Mouse (Mus musculus): ENCODE results near the gene Zfp451. TPM values are rescaled to one million over a fixed set of nuclear protein-coding genes. Genes with fewer than 3 reads are reported as not detected.
A peak's percentile ranks its signal among the peaks of the same experiment; 100 is the strongest.
"Not testable (repeated sequence)": the region's sequence is repeated elsewhere in the genome, so short reads cannot be mapped to it uniquely, and the experiment has no call there.

Gene Zfp451
- total RNA-seq, 2 experiments from 2014 or later = 85.4 to 89.8 TPM

GRCm38 (mm10) chr1:33758488-33758887, 55.9 kb downstream of the Zfp451 start:
- DNase-seq = no peak
- intact Hi-C loops (cut with DNase I) = loop anchor here (10.0 kb wide), 1 partner anchor 206 kb away; no protein-coding TSS in a partner anchor

GRCm38 (mm10) chr1:33757491-33758041, 56.8 kb downstream of the Zfp451 start, which contains the start of gene Bag2:
Gene Bag2, minus strand, starts transcription at chr1:33757795.
- peak; percentile 54 for DNase-seq
- intact Hi-C loops (cut with DNase I) = loop anchor here (10.0 kb wide), 1 partner anchor 207 kb away; no protein-coding TSS in a partner anchor

- intact Hi-C loops (cut with DNase I) = loop anchor here (10.0 kb wide), 1 partner anchor 208 kb away; no protein-coding TSS in a partner anchor
- DNase-seq = peak; percentile 13
Observed at GRCm38 (mm10) chr1:33757033-33757413, 57.4 kb downstream of the Zfp451 start.

- intact Hi-C loops (cut with DNase I) = loop anchor here (10.0 kb wide), 1 partner anchor 208 kb away; no protein-coding TSS in a partner anchor
- no peak for DNase-seq
Observed at GRCm38 (mm10) chr1:33756258-33757032, 58.0 kb downstream of the Zfp451 start.

GRCm38 (mm10) chr1:33755799-33756198, 58.6 kb downstream of the Zfp451 start:
- intact Hi-C loops (cut with DNase I) = loop anchor here (10.0 kb wide), 1 partner anchor 209 kb away; no protein-coding TSS in a partner anchor
- no peak for DNase-seq

GRCm38 (mm10) chr1:33754965-33755735, 59.2 kb downstream of the Zfp451 start:
- DNase-seq = peak; percentile 29
- intact Hi-C loops (cut with DNase I) = loop anchor here (10.0 kb wide), 1 partner anchor 210 kb away; no protein-coding TSS in a partner anchor

- intact Hi-C loops (cut with DNase I) = loop anchor here (10.0 kb wide), 1 partner anchor 211 kb away; no protein-coding TSS in a partner anchor
- no peak for DNase-seq
Observed at GRCm38 (mm10) chr1:33754089-33754488, 60.3 kb downstream of the Zfp451 start.

- DNase-seq = peak; percentile 66
- intact Hi-C loops (cut with DNase I) = loop anchor here (10.0 kb wide), 1 partner anchor 214 kb away; no protein-coding TSS in a partner anchor
Observed at GRCm38 (mm10) chr1:33751283-33751682, 63.1 kb downstream of the Zfp451 start.

GRCm38 (mm10) chr1:33749709-33750108, 64.7 kb downstream of the Zfp451 start:
- not testable (repeated sequence) for DNase-seq

GRCm38 (mm10) chr1:33749109-33749508, 65.3 kb downstream of the Zfp451 start:
- intact Hi-C loops (cut with DNase I) = no loop called here
- DNase-seq = no peak

More at GRCm38 (mm10) chr1:33749709-33750108, 64.7 kb downstream of the Zfp451 start:
- intact Hi-C loops (cut with DNase I) = loop anchor here (10.0 kb wide), 1 partner anchor 215 kb away; no protein-coding TSS in a partner anchor

GRCm38 (mm10) chr1:33745901-33746300, 68.5 kb downstream of the Zfp451 start:
- DNase-seq = no peak
- intact Hi-C loops (cut with DNase I) = no loop called here

GRCm38 (mm10) chr1:33744815-33745214, 69.6 kb downstream of the Zfp451 start:
- DNase-seq; intact Hi-C loops (cut with DNase I): not testable (repeated sequence)

- intact Hi-C loops (cut with DNase I) = no loop called here
- DNase-seq = peak; percentile 32
Observed at GRCm38 (mm10) chr1:33742903-33743302, 71.5 kb downstream of the Zfp451 start.

GRCm38 (mm10) chr1:33739302-33739701, 75.1 kb downstream of the Zfp451 start:
- DNase-seq = peak; percentile 86
- intact Hi-C loops (cut with DNase I) = loop anchor here (5.0 kb wide), 1 partner anchor 67 kb away; no protein-coding TSS in a partner anchor

- no peak for DNase-seq
- intact Hi-C loops (cut with DNase I) = loop anchor here (5.0 kb wide), 1 partner anchor 66 kb away; no protein-coding TSS in a partner anchor
Observed at GRCm38 (mm10) chr1:33738681-33739278, 75.6 kb downstream of the Zfp451 start.

GRCm38 (mm10) chr1:33738281-33738680, 76.1 kb downstream of the Zfp451 start:
- no peak for DNase-seq

GRCm38 (mm10) chr1:33734001-33734685, 80.3 kb downstream of the Zfp451 start:
- intact Hi-C loops (cut with DNase I) = no loop called here
- DNase-seq = no peak

More at GRCm38 (mm10) chr1:33738281-33738680, 76.1 kb downstream of the Zfp451 start:
- intact Hi-C loops (cut with DNase I) = loop anchor here (5.0 kb wide), 1 partner anchor 66 kb away; no protein-coding TSS in a partner anchor

- intact Hi-C loops (cut with DNase I) = no loop called here
- no peak for DNase-seq
Observed at GRCm38 (mm10) chr1:33733044-33733443, 81.4 kb downstream of the Zfp451 start.

GRCm38 (mm10) chr1:33725086-33725485, 89.3 kb downstream of the Zfp451 start:
- intact Hi-C loops (cut with DNase I) = no loop called here
- no peak for DNase-seq
